In genomic region chr5:64263348-64263747, GRCm38 (mm10) we compare ENCODE assay signal across 19 mouse cellular contexts.
DNase-seq lines count a peak whose midpoint lies in the region; ATAC-seq and TF ChIP-seq lines count a peak whose summit lies in the region.
"Had no signal": no experiment of that assay in that cellular context is flagged by ENCODE, and none has a peak within 500 bp of the region (broad histone marks: within the 10 kb centered on the region; RNA-seq: fewer than 3 reads in every experiment).

No protein-coding gene starts in this region.

- H3K36me3 ChIP-seq in forebrain, embryonic 11.5 days (ENCODE audit: control insufficient read depth, insufficient read depth, low read length), result no peaks in the 10 kb centered on the region
- no peaks in the 10 kb centered on the region for H3K36me3 ChIP-seq in forebrain, embryonic 16.5 days (ENCODE audit: control insufficient read depth, insufficient read depth)
- H3K36me3 ChIP-seq in kidney, adult 2 months (ENCODE audit: control insufficient read depth, insufficient read depth, low read length), result no peaks in the 10 kb centered on the region
- H3K36me3 ChIP-seq in hindbrain, embryonic 16.5 days (ENCODE audit: control insufficient read depth, insufficient read depth, low read length), result no peaks in the 10 kb centered on the region
- H3K36me3 ChIP-seq in midbrain, embryonic 16.5 days (ENCODE audit: control insufficient read depth, insufficient read depth, low read length), result no peaks in the 10 kb centered on the region

- no peak overlapping the region for H3K9ac ChIP-seq in forebrain, embryonic 11.5 days (ENCODE audit: low read length)
- no peak overlapping the region for H3K9ac ChIP-seq in forebrain, embryonic 16.5 days (replicated peaks; ENCODE audit: low read depth, low read length)
- no peak overlapping the region for H3K9ac ChIP-seq in hindbrain, embryonic 16.5 days (ENCODE audit: low read depth, low read length)
- H3K9ac ChIP-seq in midbrain, embryonic 16.5 days (ENCODE audit: low read depth, low read length), result no peak overlapping the region
- H3K9ac ChIP-seq: forebrain, embryonic 13.5 days; limb, embryonic 12.5 days had no signal

- TF ChIP-seq CTCF in kidney, adult 2 months (conservative IDR thresholded peaks at IDR 0.05; ENCODE audit: insufficient read depth, insufficient read length, low read depth, low read length), result no peak

- no peak overlapping the region for H3K4me3 ChIP-seq in forebrain, embryonic 11.5 days (ENCODE audit: low read depth, low read length)
- H3K4me3 ChIP-seq in forebrain, embryonic 16.5 days (replicated peaks; ENCODE audit: low read length), result no peak overlapping the region
- H3K4me3 ChIP-seq in kidney, adult 2 months (ENCODE audit: insufficient read depth, low read depth, low read length), result no peak overlapping the region
- H3K4me3 ChIP-seq in hindbrain, embryonic 16.5 days (ENCODE audit: low read length), result no peak overlapping the region
- H3K4me3 ChIP-seq in midbrain, embryonic 16.5 days (ENCODE audit: low read depth, low read length), result no peak overlapping the region
- H3K4me3 ChIP-seq: forebrain, embryonic 13.5 days; limb, embryonic 12.5 days had no signal

- no peak for TF ChIP-seq POLR2A in kidney, adult 2 months (IDR thresholded peaks at IDR 0.05; ENCODE audit: low read depth, low read length)

- H3K27me3 ChIP-seq in forebrain, embryonic 11.5 days (ENCODE audit: control insufficient read depth, insufficient read depth, low read length), result no peaks in the 10 kb centered on the region
- no peaks in the 10 kb centered on the region for H3K27me3 ChIP-seq in forebrain, embryonic 16.5 days (replicated peaks; ENCODE audit: control insufficient read depth, insufficient read depth, low read length)
- no peaks in the 10 kb centered on the region for H3K27me3 ChIP-seq in kidney, adult 2 months (replicated peaks; ENCODE audit: control insufficient read depth, insufficient read depth, low read length)
- H3K27me3 ChIP-seq in hindbrain, embryonic 16.5 days (replicated peaks; ENCODE audit: control insufficient read depth, insufficient read depth, low read length), result no peaks in the 10 kb centered on the region
- H3K27me3 ChIP-seq in midbrain, embryonic 16.5 days (ENCODE audit: control insufficient read depth, insufficient read depth, low read depth, low read length), result no peaks in the 10 kb centered on the region
- H3K27me3 ChIP-seq: forebrain, embryonic 13.5 days; limb, embryonic 12.5 days had no signal

- no peaks in the 10 kb centered on the region for H3K9me3 ChIP-seq in forebrain, embryonic 11.5 days (ENCODE audit: control insufficient read depth, low read length)
- H3K9me3 ChIP-seq in forebrain, embryonic 16.5 days (ENCODE audit: control insufficient read depth, low read length), result no peaks in the 10 kb centered on the region
- no peaks in the 10 kb centered on the region for H3K9me3 ChIP-seq in hindbrain, embryonic 16.5 days (ENCODE audit: control insufficient read depth, low read length)
- no peaks in the 10 kb centered on the region for H3K9me3 ChIP-seq in midbrain, embryonic 16.5 days (replicated peaks; ENCODE audit: control insufficient read depth, low read length, poor library complexity, severe bottlenecking)
- H3K9me3 ChIP-seq: forebrain, embryonic 13.5 days; limb, embryonic 12.5 days had no signal

- no peak overlapping the region for H3K27ac ChIP-seq in forebrain, embryonic 11.5 days (ENCODE audit: low read depth, low read length)
- no peak overlapping the region for H3K27ac ChIP-seq in forebrain, embryonic 16.5 days (ENCODE audit: low read length)
- peak overlapping the region; percentile 81 for H3K27ac ChIP-seq in kidney, adult 2 months (ENCODE audit: insufficient read depth, low read depth, low read length)
- no peak overlapping the region for H3K27ac ChIP-seq in hindbrain, embryonic 16.5 days (ENCODE audit: low read depth, low read length)
- no peak overlapping the region; the same call in 1 of the 2 replicates for H3K27ac ChIP-seq in midbrain, embryonic 16.5 days (ENCODE audit: low read length)
- H3K27ac ChIP-seq: forebrain, embryonic 13.5 days; limb, embryonic 12.5 days had no signal

- H3K4me2 ChIP-seq in forebrain, embryonic 11.5 days (ENCODE audit: low read depth, low read length, severe bottlenecking), result no peak overlapping the region
- H3K4me2 ChIP-seq in forebrain, embryonic 16.5 days (ENCODE audit: low read length), result no peak overlapping the region
- no peak overlapping the region for H3K4me2 ChIP-seq in hindbrain, embryonic 16.5 days (ENCODE audit: low read length)
- peak overlapping the region; percentile 34 for H3K4me2 ChIP-seq in midbrain, embryonic 16.5 days (ENCODE audit: low read length)
- H3K4me2 ChIP-seq: forebrain, embryonic 13.5 days; limb, embryonic 12.5 days; liver, embryonic 11.5 days had no signal

- ATAC-seq in forebrain, embryonic 11.5 days (replicated peaks; ENCODE audit: low FRiP score), result no peak
- ATAC-seq in forebrain, embryonic 16.5 days, result no peak
- ATAC-seq in hindbrain, embryonic 16.5 days, result peak; percentile 75
- peak; percentile 66 for ATAC-seq in midbrain, embryonic 16.5 days
- ATAC-seq: forebrain, embryonic 13.5 days; inflammation-experienced regulatory T-cells, adult 6 months had no signal

- H3K4me1 ChIP-seq in forebrain, embryonic 11.5 days (replicated peaks; ENCODE audit: control insufficient read depth, insufficient read depth, low read length), result no peaks in the 10 kb centered on the region
- H3K4me1 ChIP-seq in forebrain, embryonic 16.5 days (replicated peaks; ENCODE audit: control insufficient read depth, insufficient read depth, low read length), result no peaks in the 10 kb centered on the region
- peaks cover 12% of the 10 kb centered on the region; the same call in 1 of the 2 replicates for H3K4me1 ChIP-seq in kidney, adult 2 months (ENCODE audit: control insufficient read depth, insufficient read depth, low read length)
- peaks cover 2% of the 10 kb centered on the region for H3K4me1 ChIP-seq in hindbrain, embryonic 16.5 days (ENCODE audit: control insufficient read depth, insufficient read depth, low read depth, low read length)
- H3K4me1 ChIP-seq in midbrain, embryonic 16.5 days (ENCODE audit: control insufficient read depth, insufficient read depth, low read length), result peaks cover 5% of the 10 kb centered on the region
- H3K4me1 ChIP-seq: forebrain, embryonic 13.5 days; limb, embryonic 12.5 days had no signal

- 87% methylated on average over 11 of the region's 11 CpGs for WGBS in forebrain, embryonic 11.5 days
- WGBS in forebrain, embryonic 16.5 days, result 74% methylated on average over 11 of the region's 11 CpGs
- WGBS in kidney, adult 2 months, result 70% methylated on average over 11 of the region's 11 CpGs
- 55% methylated on average over 11 of the region's 11 CpGs for WGBS in hindbrain, embryonic 16.5 days
- 35% methylated on average over 11 of the region's 11 CpGs for WGBS in midbrain, embryonic 16.5 days

- DNase-seq in forebrain, embryonic 11.5 days (ENCODE audit: low spot score), result peak; percentile 37
- DNase-seq in kidney, adult 2 months, result no peak
- no peak for DNase-seq in kidney, postnatal 14 days
- DNase-seq in lung, postnatal 10 days, result no peak
- no peak for DNase-seq in right cerebral cortex, adult 2 months (ENCODE audit: low spot score in 2 of 2)
- DNase-seq: adrenal gland, postnatal 25 days; cerebellum, adult 9-11 months; gastrocnemius, postnatal 14 days; lung, adult 18-20 months; lung, postnatal 14 days; thymus, adult 2 months; thymus, postnatal 4 days had no signal

Comparison
In these comparisons a context has a peak if more than half of its experiments do, and no peak if none do; other contexts are left out.
1. ATAC-seq: peak in hindbrain, embryonic 16.5 days (single experiment) and midbrain, embryonic 16.5 days (single experiment); none in forebrain, embryonic 11.5 days (single experiment) and forebrain, embryonic 16.5 days (single experiment).